Mouse (Mus musculus) intestine, postnatal 0 days (tissue): ENCODE results near the gene Ppme1. TPM values are rescaled to one million over a fixed set of nuclear protein-coding genes. Genes with fewer than 3 reads are reported as not detected.

Source experiments
- ATAC-seq: fragments of 200-750 bp; cut with Nextera tagmentation; 2 replicates; pipeline ENCODE4 v1.8.0; 2017; ENCODE audit warnings: mild to moderate bottlenecking, moderate TSS enrichment, moderate library complexity
- H3K27ac ChIP-seq: fragments of 300-500 bp; sonication (generic); 2 replicates; pipeline ENCODE4 v1.5.1; 2014; ENCODE audit warnings: mild to moderate bottlenecking, low read depth, low read length, moderate library complexity
- H3K27me3 ChIP-seq: fragments of 300-500 bp; sonication (generic); replicated peaks from 2 replicates; pipeline ENCODE4 v1.6.1; 2014; ENCODE audit warnings: low read length, mixed read lengths; ENCODE audit not compliant: control insufficient read depth, insufficient read depth
- H3K36me3 ChIP-seq: fragments of 300-500 bp; sonication (generic); 2 replicates; pipeline ENCODE4 v1.6.1; 2014; ENCODE audit warnings: mild to moderate bottlenecking, moderate library complexity; ENCODE audit not compliant: control insufficient read depth, insufficient read depth
- H3K4me1 ChIP-seq: fragments of 300-500 bp; sonication (generic); replicated peaks from 2 replicates; pipeline ENCODE4 v1.6.1; 2014; ENCODE audit warnings: antibody characterized with exemption, low read length, mixed read lengths; ENCODE audit not compliant: control insufficient read depth, insufficient read depth
- H3K4me2 ChIP-seq: fragments of 300-500 bp; sonication (generic); replicated peaks from 2 replicates; pipeline ENCODE4 v1.6.1; 2014; ENCODE audit warnings: low read depth, mild to moderate bottlenecking, moderate library complexity
- H3K4me3 ChIP-seq: fragments of 300-500 bp; sonication (generic); 2 replicates; pipeline ENCODE4 v1.5.1; 2014; ENCODE audit warnings: low read depth, low read length
- H3K9ac ChIP-seq: fragments of 300-500 bp; sonication (generic); 2 replicates; pipeline ENCODE4 v1.6.1; 2014; ENCODE audit warnings: mild to moderate bottlenecking, low read depth, low read length
- H3K9me3 ChIP-seq: fragments of 300-500 bp; sonication (generic); 2 replicates; pipeline ENCODE4 v1.6.1; 2016; ENCODE audit warnings: mixed run types; ENCODE audit not compliant: control insufficient read depth
- CTCF ChIP-seq: sonication (generic); IDR thresholded peaks from 2 replicates; pipeline ENCODE4 v1.5.1; 2016; ENCODE audit warnings: low read depth, mild to moderate bottlenecking, control low read depth, antibody characterized with exemption, moderate library complexity
- whole genome bisulfite sequencing: fragments of 180-500 bp; shearing (Covaris S2); extraction: QIAGEN DNeasy Blood & Tissue Kit; methylation state at CpG from one replicate; pipeline ENCODE4 v1.1.7; 2014; 5-methylcytosine and 5-hydroxymethylcytosine counted together
- polyA plus RNA-seq: library from polyadenylated mRNA; unstranded; fragments of >200 nt; fragmentation: Nextera tagmentation; extraction: Ambion mirVana; gene quantifications from 2 replicates; pipeline ENCODE4 v1.2.1, GENCODE M21; 2015

The Ppme1 gene
- polyA plus RNA-seq, 1 experiment from 2014 or later, result 22.7 TPM

DNA sequence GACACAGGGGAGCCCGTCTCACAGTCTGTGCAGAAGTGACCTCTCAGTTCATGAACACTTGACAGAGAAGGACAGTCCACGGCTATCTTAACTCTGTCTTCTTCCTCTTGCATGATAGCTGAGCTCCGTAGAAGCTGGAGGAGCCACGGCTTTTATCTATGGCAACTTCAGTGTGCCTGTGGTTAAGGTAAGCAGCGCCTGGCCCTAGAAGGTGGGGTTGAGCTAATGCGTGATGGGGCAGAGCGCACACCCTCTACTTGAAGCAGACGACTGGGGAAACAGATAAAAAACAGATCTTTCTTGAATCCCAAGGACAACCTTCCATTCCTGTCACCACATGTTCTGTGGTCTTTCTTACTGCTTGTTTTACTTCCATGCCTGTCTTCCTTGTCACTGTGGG is 55.2 kb downstream of the Ppme1 start:
- WGBS, result 90% methylated on average over 8 of the region's 8 CpGs
- H3K9ac ChIP-seq, result no peak overlapping the region
- H3K27me3 ChIP-seq, result peaks cover 8% of the 10 kb centered on the region; the same call in 1 of the 2 replicates
- H3K4me1 ChIP-seq, result no peaks in the 10 kb centered on the region
- H3K4me3 ChIP-seq, result no peak overlapping the region
- TF ChIP-seq CTCF, result no peak
- peaks cover 4% of the 10 kb centered on the region; the same call in 1 of the 2 replicates for H3K9me3 ChIP-seq
- ATAC-seq, result no peak
- H3K27ac ChIP-seq, result no peak overlapping the region
- H3K36me3 ChIP-seq, result no peaks in the 10 kb centered on the region
- no peak overlapping the region for H3K4me2 ChIP-seq

DNA sequence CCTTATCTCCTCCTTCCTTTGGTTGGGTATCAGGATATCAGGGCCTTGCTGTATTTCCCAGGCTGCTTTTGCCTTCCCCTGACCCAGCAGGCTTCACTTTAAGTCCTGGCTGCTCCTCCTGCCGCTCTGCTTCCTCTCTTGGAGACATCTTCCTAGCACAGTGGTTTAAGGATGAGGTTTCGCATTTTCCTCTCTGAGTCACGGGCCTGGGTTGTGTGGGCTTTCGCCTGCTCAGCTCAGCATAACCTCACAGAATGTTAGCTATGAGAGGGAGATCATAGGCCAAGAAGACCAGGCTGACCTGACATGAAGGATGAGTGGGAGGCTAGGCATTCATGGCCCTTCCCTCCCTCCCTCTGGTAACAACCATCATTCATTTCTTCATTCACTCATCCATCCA is 59.4 kb downstream of the Ppme1 start:
- ATAC-seq, result no peak
- no peak overlapping the region for H3K4me3 ChIP-seq
- H3K27ac ChIP-seq, result no peak overlapping the region
- no peak overlapping the region for H3K4me2 ChIP-seq
- H3K27me3 ChIP-seq, result 0 out of 2 replicates have a peak, but pooled peaks cover 4% of the 10 kb centered on the region
- TF ChIP-seq CTCF, result no peak
- H3K9me3 ChIP-seq, result no peaks in the 10 kb centered on the region; the same call in 1 of the 2 replicates
- no peaks in the 10 kb centered on the region for H3K36me3 ChIP-seq
- no peaks in the 10 kb centered on the region for H3K4me1 ChIP-seq
- no peak overlapping the region for H3K9ac ChIP-seq
- 84% methylated on average over 4 of the region's 4 CpGs for WGBS

DNA sequence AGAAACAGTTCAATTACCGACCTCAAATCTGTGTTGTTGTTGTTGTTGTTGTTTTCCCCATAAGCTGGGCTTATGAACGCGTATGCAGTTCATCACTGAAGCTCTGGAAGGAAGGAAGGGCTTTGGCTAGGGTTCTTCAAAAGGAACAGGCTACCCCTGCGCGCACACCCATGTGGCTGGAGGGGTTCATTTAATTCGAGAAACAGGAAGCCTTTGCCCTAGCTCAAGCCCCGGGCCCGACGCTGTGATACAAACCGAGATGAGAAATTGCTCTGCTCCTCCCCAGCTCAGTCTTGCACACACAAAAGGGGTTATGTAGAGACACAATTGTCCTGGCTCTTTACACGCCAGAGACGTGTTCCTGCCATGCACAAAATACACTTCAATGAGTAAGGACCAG is 61.8 kb downstream of the Ppme1 start:
- H3K4me3 ChIP-seq, result no peak overlapping the region

DNA sequence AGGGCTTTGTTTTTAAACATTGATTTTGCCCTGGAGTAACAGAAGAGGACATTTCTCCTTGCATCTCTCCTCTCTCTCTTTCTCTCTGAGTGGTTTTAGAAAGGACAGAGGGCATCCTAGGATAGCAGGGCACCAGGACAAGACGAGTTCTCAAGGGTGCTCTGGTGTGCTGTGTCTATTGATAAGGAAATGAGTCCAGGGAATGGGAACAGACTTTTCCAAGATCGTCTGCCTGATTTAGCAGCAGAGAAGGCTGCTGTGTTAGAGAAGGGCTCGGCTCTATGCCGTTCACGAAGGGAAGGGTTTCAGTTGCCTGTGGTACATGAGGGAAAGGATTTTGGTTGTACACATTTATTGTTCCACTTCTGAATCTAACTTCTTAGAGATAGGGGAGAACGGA is 62.4 kb downstream of the Ppme1 start:
- H3K9ac ChIP-seq, result no peak overlapping the region
- H3K9me3 ChIP-seq, result no peaks in the 10 kb centered on the region
- 60% methylated on average over 6 of the region's 6 CpGs for WGBS
- no peak overlapping the region for H3K27ac ChIP-seq
- H3K4me2 ChIP-seq, result no peak overlapping the region
- no peaks in the 10 kb centered on the region for H3K36me3 ChIP-seq
- no peak overlapping the region for H3K4me3 ChIP-seq
- H3K4me1 ChIP-seq, result no peaks in the 10 kb centered on the region
- no peak for TF ChIP-seq CTCF
- H3K27me3 ChIP-seq, result 0 out of 2 replicates have a peak, but pooled peaks cover 4% of the 10 kb centered on the region
- ATAC-seq, result no peak

More for the DNA sequence above, 61.8 kb downstream of the Ppme1 start:
- no peak for ATAC-seq
- no peaks in the 10 kb centered on the region for H3K9me3 ChIP-seq
- no peak for TF ChIP-seq CTCF
- no peak overlapping the region for H3K27ac ChIP-seq
- no peak overlapping the region for H3K4me2 ChIP-seq
- H3K9ac ChIP-seq, result no peak overlapping the region
- no peaks in the 10 kb centered on the region for H3K36me3 ChIP-seq
- no peaks in the 10 kb centered on the region for H3K4me1 ChIP-seq
- 0 out of 2 replicates have a peak, but pooled peaks cover 4% of the 10 kb centered on the region for H3K27me3 ChIP-seq
- 79% methylated on average over 12 of the region's 12 CpGs for whole genome bisulfite sequencing

DNA sequence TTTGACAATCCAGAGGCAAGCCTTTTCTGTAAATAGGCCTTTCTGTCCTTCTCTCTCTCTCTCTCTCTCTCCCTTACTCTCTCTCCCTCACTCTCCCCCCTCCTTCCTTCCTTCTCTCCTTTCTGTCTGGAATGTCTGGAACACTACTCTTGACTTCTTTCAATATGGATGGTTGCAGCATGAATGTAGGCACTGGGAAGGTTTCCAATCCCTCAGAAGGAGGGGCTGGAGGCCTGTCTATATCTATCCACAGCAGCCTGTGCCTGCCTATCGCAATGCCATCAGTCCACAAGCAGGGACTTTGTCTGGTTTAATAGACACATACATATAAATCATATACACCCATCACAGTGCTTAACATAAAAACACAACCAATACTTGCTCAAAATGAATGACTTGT is 62.9 kb downstream of the Ppme1 start:
- Histone ChIP-seq H3K9me3 (no peaks in the 10 kb centered on the region), H3K9ac (no peak overlapping the region), H3K4me1 (no peaks in the 10 kb centered on the region), H3K4me3 (no peak overlapping the region), H3K36me3 (no peaks in the 10 kb centered on the region), H3K27ac (no peak overlapping the region), H3K4me2 (no peak overlapping the region), H3K27me3 (0 out of 2 replicates have a peak, but pooled peaks cover 4% of the 10 kb centered on the region)
- no peak for TF ChIP-seq CTCF
- no peak for ATAC-seq
- 64% methylated on average over 1 of the region's 1 CpGs for WGBS

DNA sequence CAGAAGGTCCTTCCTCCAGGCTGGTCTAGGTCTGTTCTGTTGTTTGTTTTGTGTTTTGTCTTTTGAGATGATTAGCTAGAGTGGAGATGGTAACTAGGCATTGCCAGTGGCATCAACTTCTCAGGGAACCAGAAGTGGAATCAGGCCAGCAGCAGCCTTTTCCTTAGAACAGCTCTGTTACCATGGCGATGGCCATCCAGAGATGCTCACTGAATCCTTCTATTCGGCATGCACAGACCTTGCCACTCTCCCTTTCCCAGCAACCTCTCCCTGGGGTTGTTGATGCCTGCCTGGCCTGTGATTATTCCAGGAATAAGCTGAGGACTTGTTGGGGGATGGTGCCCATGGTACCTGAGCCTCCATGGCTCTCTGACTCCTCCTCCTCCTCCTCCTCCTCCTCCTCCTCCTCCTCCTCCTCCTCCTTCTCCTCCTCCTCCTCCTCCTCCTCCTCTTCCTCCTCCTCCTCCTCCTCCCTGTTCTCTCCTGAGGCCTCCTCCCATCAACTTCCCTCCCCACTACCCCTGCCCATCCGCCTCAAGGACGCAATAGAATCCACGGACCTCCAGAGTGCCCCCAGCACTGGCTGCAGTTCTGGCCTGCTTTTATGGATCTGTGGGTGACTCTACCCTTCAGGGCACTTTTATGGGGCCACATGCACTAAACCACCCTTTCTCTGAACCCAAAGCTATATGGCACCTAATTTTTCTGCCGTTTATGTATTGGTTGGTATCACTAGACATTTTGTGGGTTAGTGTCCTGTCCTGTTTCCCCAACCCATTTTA is 64.0 kb downstream of the Ppme1 start:
- TF ChIP-seq CTCF, result no peak
- Histone ChIP-seq H3K4me2 (no peak overlapping the region), H3K27me3 (0 out of 2 replicates have a peak, but pooled peaks cover 4% of the 10 kb centered on the region), H3K4me3 (no peak overlapping the region), H3K36me3 (no peaks in the 10 kb centered on the region), H3K9me3 (no peaks in the 10 kb centered on the region), H3K9ac (no peak overlapping the region), H3K27ac (no peak overlapping the region), H3K4me1 (no peaks in the 10 kb centered on the region)
- WGBS, result 84% methylated on average over 6 of the region's 6 CpGs
- no peak for ATAC-seq
